Mouse (Mus musculus): ENCODE measurements around the gene Izumo1r.

DNA sequence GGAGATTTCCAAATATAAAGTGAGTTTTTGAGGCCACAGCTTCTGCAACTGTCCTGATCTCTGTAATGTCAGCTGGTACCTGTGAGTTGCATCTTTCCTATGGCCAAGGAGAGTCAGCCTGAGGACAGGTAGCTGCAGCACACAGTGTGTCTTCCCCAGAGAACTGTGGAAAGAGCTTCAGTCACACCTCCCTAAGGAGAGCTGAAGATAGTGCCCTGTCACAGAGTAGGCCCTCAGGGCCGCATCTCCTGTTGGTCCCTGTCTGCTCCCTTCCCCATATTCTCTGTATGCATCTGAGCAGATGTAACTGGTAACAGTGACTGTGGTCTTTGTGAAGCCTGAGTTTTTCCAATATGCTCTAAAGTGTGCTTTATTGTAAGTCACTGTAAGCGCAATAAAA is 33.4 kb downstream of the Izumo1r start:
- TF ChIP-seq CTCF (IDR thresholded peaks at IDR 0.05; ENCODE audit: insufficient read depth, low read length) (no peak), POLR2A (IDR thresholded peaks at IDR 0.05; ENCODE audit: borderline replicate concordance, extremely low read depth, low read depth, low read length) (no peak)

Data from lung, adult 2 months (tissue).